Mouse (Mus musculus): Measurements from ENCODE around the gene Gpr182. TPM values are rescaled to one million over a fixed set of nuclear protein-coding genes. Genes with fewer than 3 reads are reported as not detected.
"Not testable (repeated sequence)": the region's sequence is repeated elsewhere in the genome, so short reads cannot be mapped to it uniquely, and the experiment has no call there.

Gpr182 gene
- polyA plus RNA-seq (2014; fragmentation: Nextera tagmentation; extraction: Ambion mirVana): 0.53 and 0.67 TPM in 2 replicates

DNA sequence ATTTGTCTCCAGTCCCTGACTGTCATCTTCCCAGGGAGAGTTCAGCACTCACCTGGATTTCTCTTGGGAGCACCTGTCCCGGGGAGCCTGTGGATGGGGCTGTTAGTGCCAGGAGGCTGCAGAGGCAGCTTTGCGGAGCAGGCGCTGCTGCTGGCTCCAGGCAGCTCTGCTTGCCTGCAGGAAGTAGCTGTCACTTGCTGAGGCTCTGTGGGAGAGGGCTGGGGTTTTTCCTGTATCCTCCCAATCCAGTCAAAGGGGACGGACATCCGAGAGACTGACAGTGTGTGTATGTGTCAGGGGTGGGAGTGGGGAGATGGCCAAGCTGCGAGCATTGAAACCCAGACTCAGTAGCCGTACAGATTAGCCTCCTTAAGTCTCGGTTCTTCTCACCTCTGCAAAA is at the start of gene Gpr182:
Gpr182 (minus strand) TSS at position 185 of the 400 bp plus-strand sequence.
- Histone ChIP-seq H3K27me3 (ENCODE audit: control insufficient read depth, insufficient read depth, low read length) (no peaks in the 10 kb centered on the region), H3K36me3 (ENCODE audit: control insufficient read depth, insufficient read depth, low read length) (peaks cover 20% of the 10 kb centered on the region), H3K4me2 (ENCODE audit: low read length) (peak within 1 kb of the TSS; percentile 39), H3K4me3 (replicated peaks; ENCODE audit: low read depth, low read length) (no peak within 1 kb of the TSS; the same call in 1 of the 2 replicates), H3K4me1 (ENCODE audit: control insufficient read depth, insufficient read depth, low read length) (no peaks in the 10 kb centered on the region), H3K9ac (replicated peaks; ENCODE audit: low read length) (no peak within 1 kb of the TSS), H3K27ac (replicated peaks; ENCODE audit: low read depth, low read length) (no peak within 1 kb of the TSS), H3K9me3 (ENCODE audit: control insufficient read depth, low read length) (no peaks in the 10 kb centered on the region)
- DNase-seq (no peak), ATAC-seq (ENCODE audit: low FRiP score, low TSS enrichment) (no peak)
- 64% methylated on average over 8 of the region's 8 CpGs for WGBS

DNA sequence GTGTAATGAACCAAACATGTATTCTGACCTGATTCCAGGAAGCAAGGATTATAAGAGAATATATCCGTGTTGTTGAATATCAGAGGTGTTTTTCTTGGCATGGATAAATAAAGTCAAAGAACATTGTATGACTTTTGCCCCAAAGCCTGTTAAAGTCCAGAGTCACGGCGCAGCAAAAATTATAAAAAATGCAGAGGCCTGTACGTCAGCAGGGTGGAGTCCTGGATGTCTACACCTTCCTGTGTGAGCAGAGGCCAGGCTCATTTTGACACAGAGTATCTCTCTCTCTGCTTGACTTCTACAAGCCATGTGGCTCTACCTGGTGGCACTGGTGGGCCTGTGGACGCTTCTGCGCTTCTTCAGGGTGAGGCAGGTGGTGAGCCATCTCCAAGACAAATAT is 49.4 kb upstream of the Gpr182 start, which contains the start of gene Rdh16:
Rdh16 (plus strand) TSS at position 262 of the 400 bp plus-strand sequence.
- H3K36me3 ChIP-seq (ENCODE audit: control insufficient read depth, insufficient read depth, low read length): no peaks in the 10 kb centered on the region
- no peaks in the 10 kb centered on the region for H3K27me3 ChIP-seq (ENCODE audit: control insufficient read depth, insufficient read depth, low read length)
- no peak within 1 kb of the TSS for H3K9ac ChIP-seq (replicated peaks; ENCODE audit: low read length)
- no peaks in the 10 kb centered on the region for H3K9me3 ChIP-seq (ENCODE audit: control insufficient read depth, low read length)
- 91% methylated on average over 6 of the region's 6 CpGs for WGBS
- ATAC-seq (ENCODE audit: low FRiP score, low TSS enrichment) (no peak), DNase-seq (no peak)
- H3K4me2 ChIP-seq (ENCODE audit: low read length): no peak within 1 kb of the TSS
- H3K4me3 ChIP-seq (replicated peaks; ENCODE audit: low read depth, low read length): no peak within 1 kb of the TSS
- H3K4me1 ChIP-seq (ENCODE audit: control insufficient read depth, insufficient read depth, low read length): no peaks in the 10 kb centered on the region
- H3K27ac ChIP-seq (replicated peaks; ENCODE audit: low read depth, low read length): no peak within 1 kb of the TSS

DNA sequence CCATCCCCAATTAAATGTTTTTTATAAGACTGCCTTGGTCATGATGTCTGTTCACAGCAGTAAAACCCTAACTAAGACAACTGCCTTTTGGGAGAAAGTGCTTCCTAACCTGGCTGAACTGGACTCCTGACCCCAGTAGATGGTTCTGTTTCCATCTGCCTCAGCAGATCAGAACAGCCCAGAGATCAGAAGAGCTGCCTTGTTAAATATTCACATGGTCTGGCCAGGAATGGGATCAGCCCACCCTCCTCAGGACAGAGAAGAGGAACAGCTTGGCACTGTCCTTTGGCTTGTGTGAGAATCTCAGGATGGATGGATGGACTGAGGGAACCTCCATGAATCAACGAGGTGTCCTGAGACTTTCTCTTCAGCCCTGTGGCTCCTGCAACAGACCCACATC is 47.8 kb upstream of the Gpr182 start:
- Histone ChIP-seq H3K27me3 (ENCODE audit: control insufficient read depth, insufficient read depth, low read length) (no peaks in the 10 kb centered on the region), H3K4me2 (ENCODE audit: low read length) (no peak overlapping the region), H3K4me1 (ENCODE audit: control insufficient read depth, insufficient read depth, low read length) (no peaks in the 10 kb centered on the region), H3K36me3 (ENCODE audit: control insufficient read depth, insufficient read depth, low read length) (no peaks in the 10 kb centered on the region), H3K9me3 (ENCODE audit: control insufficient read depth, low read length) (no peaks in the 10 kb centered on the region), H3K27ac (replicated peaks; ENCODE audit: low read depth, low read length) (no peak overlapping the region), H3K9ac (replicated peaks; ENCODE audit: low read length) (no peak overlapping the region), H3K4me3 (replicated peaks; ENCODE audit: low read depth, low read length) (no peak overlapping the region)
- ATAC-seq (ENCODE audit: low FRiP score, low TSS enrichment) (no peak), DNase-seq (no peak)
- 75% methylated on average over 1 of the region's 1 CpGs for WGBS

DNA sequence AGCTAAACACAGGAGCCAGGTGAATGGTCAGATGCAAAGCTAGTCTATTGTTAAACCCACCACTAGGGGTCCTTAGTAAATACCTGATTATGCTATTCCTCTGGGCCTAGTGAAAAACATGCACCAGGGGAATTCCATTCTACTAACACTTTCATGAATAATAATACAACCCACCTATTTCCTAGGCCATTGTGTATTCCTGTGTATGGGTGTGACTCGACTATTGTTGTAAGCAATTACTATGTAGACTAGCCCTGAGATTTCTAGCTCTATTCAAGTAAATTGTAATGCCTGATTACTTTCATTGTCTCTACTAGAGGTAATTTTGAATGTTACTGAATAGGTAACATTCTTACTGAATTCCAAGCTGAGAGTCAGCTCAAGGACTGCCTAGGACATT is 33.9 kb upstream of the Gpr182 start:
- H3K27ac ChIP-seq (replicated peaks; ENCODE audit: low read depth, low read length); ATAC-seq (ENCODE audit: low FRiP score, low TSS enrichment); H3K4me2 ChIP-seq (ENCODE audit: low read length); H3K9me3 ChIP-seq (ENCODE audit: control insufficient read depth, low read length); H3K27me3 ChIP-seq (ENCODE audit: control insufficient read depth, insufficient read depth, low read length); H3K9ac ChIP-seq (replicated peaks; ENCODE audit: low read length); H3K4me1 ChIP-seq (ENCODE audit: control insufficient read depth, insufficient read depth, low read length); H3K4me3 ChIP-seq (replicated peaks; ENCODE audit: low read depth, low read length); H3K36me3 ChIP-seq (ENCODE audit: control insufficient read depth, insufficient read depth, low read length); DNase-seq: not testable (repeated sequence)
- 85% methylated on average over 1 of the region's 1 CpGs for WGBS

DNA sequence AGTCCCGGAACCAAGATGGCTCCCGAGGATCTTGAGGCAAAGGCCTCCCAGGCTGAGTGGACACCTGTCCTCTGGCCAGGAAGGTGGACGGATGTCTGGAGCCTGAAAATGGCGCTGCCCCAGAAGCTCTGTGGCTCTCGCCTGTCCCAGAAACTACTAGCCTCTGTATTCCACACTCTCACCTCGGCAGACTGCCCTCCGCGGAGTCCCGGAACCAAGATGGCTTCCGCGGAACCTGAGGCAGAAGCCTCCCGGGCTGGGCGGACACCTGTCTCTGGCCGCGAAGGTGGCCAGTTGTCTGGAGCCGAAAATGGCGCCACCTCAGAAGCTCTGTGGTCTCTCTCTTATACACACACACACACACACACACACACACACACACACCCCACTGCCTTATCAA is 30.8 kb upstream of the Gpr182 start:
- not testable (repeated sequence) for H3K4me2 ChIP-seq (ENCODE audit: low read length); H3K4me3 ChIP-seq (replicated peaks; ENCODE audit: low read depth, low read length); DNase-seq

DNA sequence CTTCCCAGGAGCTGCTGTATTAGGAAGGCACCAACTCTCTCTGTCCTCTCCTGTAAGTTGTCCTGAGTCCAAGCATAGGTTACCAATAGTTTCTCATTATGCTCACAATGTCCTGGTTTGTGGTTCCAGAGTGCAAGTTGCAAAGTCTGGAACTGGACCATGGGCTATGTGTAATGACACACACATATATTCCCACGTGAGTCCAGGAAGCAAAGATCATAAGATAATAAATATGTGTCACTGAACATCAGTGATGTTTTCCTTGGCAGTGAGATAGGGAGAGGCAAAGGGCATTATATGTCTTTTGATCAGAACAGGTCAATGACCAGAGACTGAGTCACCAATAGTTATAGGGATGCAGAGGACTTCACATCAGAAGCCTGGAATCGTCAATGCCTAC is 24.5 kb upstream of the Gpr182 start, which contains the start of gene Rdh9:
Rdh9 (plus strand) TSS at position 376 of the 400 bp plus-strand sequence.
- no peaks in the 10 kb centered on the region for H3K36me3 ChIP-seq (ENCODE audit: control insufficient read depth, insufficient read depth, low read length)
- H3K4me2 ChIP-seq (ENCODE audit: low read length): no peak within 1 kb of the TSS
- H3K27ac ChIP-seq (replicated peaks; ENCODE audit: low read depth, low read length): no peak within 1 kb of the TSS
- H3K9me3 ChIP-seq (ENCODE audit: control insufficient read depth, low read length): no peaks in the 10 kb centered on the region
- 90% methylated on average over 2 of the region's 2 CpGs for WGBS
- no peak within 1 kb of the TSS for H3K9ac ChIP-seq (replicated peaks; ENCODE audit: low read length)
- DNase-seq (no peak), ATAC-seq (ENCODE audit: low FRiP score, low TSS enrichment) (no peak)
- H3K27me3 ChIP-seq (ENCODE audit: control insufficient read depth, insufficient read depth, low read length): no peaks in the 10 kb centered on the region
- no peaks in the 10 kb centered on the region for H3K4me1 ChIP-seq (ENCODE audit: control insufficient read depth, insufficient read depth, low read length)
- H3K4me3 ChIP-seq (replicated peaks; ENCODE audit: low read depth, low read length): no peak within 1 kb of the TSS

More for the DNA sequence above, 30.8 kb upstream of the Gpr182 start:
- not testable (repeated sequence) for H3K27me3 ChIP-seq (ENCODE audit: control insufficient read depth, insufficient read depth, low read length); ATAC-seq (ENCODE audit: low FRiP score, low TSS enrichment); H3K9ac ChIP-seq (replicated peaks; ENCODE audit: low read length); H3K27ac ChIP-seq (replicated peaks; ENCODE audit: low read depth, low read length); H3K4me1 ChIP-seq (ENCODE audit: control insufficient read depth, insufficient read depth, low read length); H3K9me3 ChIP-seq (ENCODE audit: control insufficient read depth, low read length); H3K36me3 ChIP-seq (ENCODE audit: control insufficient read depth, insufficient read depth, low read length)
- 95% methylated on average over 17 of the region's 17 CpGs for WGBS

DNA sequence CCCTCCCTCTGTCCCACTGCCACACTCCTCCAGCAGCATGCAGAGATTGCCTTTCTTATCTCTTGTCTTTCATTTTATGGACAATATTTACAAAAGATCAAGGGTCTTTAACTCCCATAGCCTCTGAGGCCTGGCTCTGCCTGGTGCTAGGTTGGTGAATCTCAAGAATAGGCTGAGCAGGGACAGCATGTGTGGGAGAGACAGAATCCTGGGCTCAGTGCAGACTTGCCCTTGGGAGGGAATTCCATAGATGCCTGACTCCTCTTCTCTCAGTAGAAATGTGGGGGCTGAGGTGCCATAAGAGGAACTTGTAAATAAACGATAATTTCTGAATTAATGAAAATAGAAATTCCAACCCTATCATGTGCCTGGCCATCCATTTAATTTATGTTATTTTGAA is 15.0 kb upstream of the Gpr182 start:
- ATAC-seq (ENCODE audit: low FRiP score, low TSS enrichment): no peak
- no peak overlapping the region for H3K4me2 ChIP-seq (ENCODE audit: low read length)
- H3K27me3 ChIP-seq (ENCODE audit: control insufficient read depth, insufficient read depth, low read length): no peaks in the 10 kb centered on the region
- H3K4me3 ChIP-seq (replicated peaks; ENCODE audit: low read depth, low read length): no peak overlapping the region
- H3K9me3 ChIP-seq (ENCODE audit: control insufficient read depth, low read length): no peaks in the 10 kb centered on the region
- DNase-seq: no peak
- no peak overlapping the region for H3K27ac ChIP-seq (replicated peaks; ENCODE audit: low read depth, low read length)
- no peak overlapping the region for H3K9ac ChIP-seq (replicated peaks; ENCODE audit: low read length)
- H3K36me3 ChIP-seq (ENCODE audit: control insufficient read depth, insufficient read depth, low read length): no peaks in the 10 kb centered on the region
- H3K4me1 ChIP-seq (ENCODE audit: control insufficient read depth, insufficient read depth, low read length): no peaks in the 10 kb centered on the region
- WGBS: 100% methylated on average over 1 of the region's 1 CpGs

DNA sequence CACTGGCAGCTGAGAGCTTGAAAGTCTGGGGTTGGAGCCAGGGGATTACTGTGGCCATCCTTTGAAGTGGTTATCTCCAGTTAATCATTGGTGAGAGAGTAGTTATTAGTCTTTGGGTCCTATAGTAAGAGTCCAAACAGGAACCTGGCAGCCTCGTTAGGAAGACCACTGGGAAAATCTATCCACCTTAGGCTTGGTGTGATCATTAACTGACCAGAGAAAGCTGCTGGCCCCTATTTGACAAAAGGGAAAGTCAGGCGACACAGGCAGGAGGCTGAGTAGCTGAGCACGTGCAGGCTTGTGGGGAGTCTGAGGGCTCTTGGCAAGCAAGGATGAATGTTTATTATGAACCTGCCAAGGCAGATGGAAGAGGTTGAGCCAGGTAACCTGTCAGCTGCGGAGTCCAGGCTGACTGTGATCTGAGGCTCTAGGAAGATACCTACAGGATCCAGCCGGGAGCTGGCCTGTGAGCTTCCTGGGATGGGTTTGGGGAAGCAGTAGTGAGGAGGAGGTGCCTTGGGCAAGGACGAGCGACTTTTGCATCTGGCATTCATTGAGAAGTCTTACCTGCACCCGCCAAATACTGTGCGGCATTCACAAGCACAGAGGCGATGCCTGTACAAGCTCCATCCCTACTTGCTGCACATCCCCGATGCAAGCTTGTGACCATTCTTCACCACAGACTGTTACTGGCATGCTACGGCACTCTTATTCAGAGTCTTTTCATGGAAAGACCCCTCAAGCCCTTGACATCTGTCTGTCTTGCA is 12.6 kb upstream of the Gpr182 start:
- Histone ChIP-seq H3K27ac (replicated peaks; ENCODE audit: low read depth, low read length) (no peak overlapping the region), H3K27me3 (ENCODE audit: control insufficient read depth, insufficient read depth, low read length) (no peaks in the 10 kb centered on the region), H3K9me3 (ENCODE audit: control insufficient read depth, low read length) (no peaks in the 10 kb centered on the region), H3K4me1 (ENCODE audit: control insufficient read depth, insufficient read depth, low read length) (no peaks in the 10 kb centered on the region), H3K9ac (replicated peaks; ENCODE audit: low read length) (no peak overlapping the region), H3K36me3 (ENCODE audit: control insufficient read depth, insufficient read depth, low read length) (no peaks in the 10 kb centered on the region), H3K4me2 (ENCODE audit: low read length) (no peak overlapping the region), H3K4me3 (replicated peaks; ENCODE audit: low read depth, low read length) (no peak overlapping the region)
- no peak for ATAC-seq (ENCODE audit: low FRiP score, low TSS enrichment)
- 79% methylated on average over 12 of the region's 12 CpGs for WGBS
- no peak for DNase-seq

DNA sequence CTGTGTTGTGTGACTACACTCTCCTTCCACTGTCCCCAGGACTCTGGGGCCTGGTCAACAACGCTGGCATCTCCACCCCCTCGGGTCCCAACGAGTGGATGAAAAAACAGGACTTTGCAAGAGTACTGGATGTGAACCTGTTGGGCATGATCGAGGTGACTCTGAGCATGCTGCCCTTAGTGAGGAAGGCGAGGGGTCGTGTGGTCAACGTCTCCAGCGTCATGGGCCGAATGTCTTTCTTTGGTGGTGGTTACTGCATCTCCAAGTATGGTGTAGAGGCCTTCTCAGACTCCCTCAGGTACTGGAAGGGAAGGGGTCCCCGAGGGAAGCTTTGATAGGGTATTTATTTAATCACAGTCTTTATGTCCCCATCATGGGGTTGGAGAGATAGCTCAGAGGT is 11.4 kb upstream of the Gpr182 start:
- H3K27ac ChIP-seq (replicated peaks; ENCODE audit: low read depth, low read length); H3K4me3 ChIP-seq (replicated peaks; ENCODE audit: low read depth, low read length); H3K4me2 ChIP-seq (ENCODE audit: low read length); H3K36me3 ChIP-seq (ENCODE audit: control insufficient read depth, insufficient read depth, low read length); H3K9ac ChIP-seq (replicated peaks; ENCODE audit: low read length); H3K27me3 ChIP-seq (ENCODE audit: control insufficient read depth, insufficient read depth, low read length); ATAC-seq (ENCODE audit: low FRiP score, low TSS enrichment); H3K9me3 ChIP-seq (ENCODE audit: control insufficient read depth, low read length); DNase-seq; H3K4me1 ChIP-seq (ENCODE audit: control insufficient read depth, insufficient read depth, low read length): not testable (repeated sequence)
- WGBS: 86% methylated on average over 10 of the region's 10 CpGs

Measured in midbrain, embryonic 14.5 days (tissue).